Mouse (Mus musculus) CH12.LX (cell line): ENCODE results near the gene Actr1a. TPM values are rescaled to one million over a fixed set of nuclear protein-coding genes. Genes with fewer than 3 reads are reported as not detected.

Source experiments
- DNase-seq: peaks from one replicate; pipeline ENCODE4 v3.0.0-alpha.2; 2013; ENCODE audit errors: extremely low read depth
- H3K27ac ChIP-seq: 2 replicates; pipeline ENCODE4 v1.5.1; 2012; ENCODE audit warnings: low read depth, mild to moderate bottlenecking, control low read depth, moderate library complexity; ENCODE audit not compliant: insufficient read depth
- H3K27me3 ChIP-seq: replicated peaks from 2 replicates; pipeline ENCODE3; 2012; ENCODE audit warnings: inconsistent platforms
- H3K36me3 ChIP-seq, 2 experiments: replicated peaks in 1 of 2; 2 replicates each; pipeline versions ENCODE3 to v1.6.1; 2012; ENCODE audit warnings: inconsistent platforms in 1 of 2, low read length in 1 of 2, mild to moderate bottlenecking in 1 of 2, mixed read lengths in 1 of 2, moderate library complexity in 1 of 2; ENCODE audit not compliant: control insufficient read depth in 1 of 2, insufficient read depth in 1 of 2
- H3K4me1 ChIP-seq, 2 experiments: 2 replicates each; pipeline ENCODE4 v1.6.1; 2012; ENCODE audit warnings: inconsistent platforms in 1 of 2, moderate library complexity in 1 of 2; ENCODE audit not compliant: insufficient read depth in 2 of 2, control insufficient read depth in 1 of 2
- H3K4me2 ChIP-seq: 2 replicates; pipeline ENCODE4 v1.6.1; 2012; ENCODE audit warnings: low read depth, mild to moderate bottlenecking, control low read depth; ENCODE audit not compliant: poor library complexity, insufficient read depth, severe bottlenecking
- H3K4me3 ChIP-seq, 3 experiments: fragments of 150-350 bp in 1 of 3; sonication (generic) in 1 of 3; replicated peaks in 1 of 3; 2 replicates each; pipeline versions ENCODE3 to v1.5.1; 2011 to 2012; ENCODE audit warnings: low read depth in 2 of 3, low read length in 2 of 3, mild to moderate bottlenecking in 2 of 3, moderate library complexity in 2 of 3, control low read depth in 1 of 3, improper control_type of control experiment in 1 of 3, inconsistent platforms in 1 of 3, mixed read lengths in 1 of 3; ENCODE audit not compliant: poor library complexity in 1 of 3
- H3K79me2 ChIP-seq: replicated peaks from 2 replicates; pipeline ENCODE4 v1.6.1; 2012; ENCODE audit warnings: mild to moderate bottlenecking, moderate library complexity; ENCODE audit not compliant: control insufficient read depth, poor library complexity, insufficient read depth, severe bottlenecking; ENCODE audit errors: extremely low read depth
- H3K9ac ChIP-seq: 2 replicates; pipeline ENCODE4 v1.6.1; 2012; ENCODE audit warnings: low read depth, mild to moderate bottlenecking, control low read depth, moderate library complexity; ENCODE audit not compliant: insufficient read depth
- H3K9me3 ChIP-seq: replicated peaks from 2 replicates; pipeline ENCODE3; 2012; ENCODE audit warnings: low read length, inconsistent platforms, mixed read lengths
- BHLHE40 ChIP-seq: IDR thresholded peaks from 2 replicates; pipeline ENCODE4 v1.6.1; 2011; ENCODE audit warnings: mild to moderate bottlenecking, low read depth, low read length, improper control_type of control experiment
- CHD2 ChIP-seq: IDR thresholded peaks from 2 replicates; pipeline ENCODE4 v1.6.1; 2011; ENCODE audit warnings: low read length, improper control_type of control experiment
- E2F4 ChIP-seq: IDR thresholded peaks from 2 replicates; pipeline ENCODE4 v1.6.1; 2011; ENCODE audit warnings: low read depth, low read length, improper control_type of control experiment; ENCODE audit not compliant: insufficient replicate concordance
- EP300 ChIP-seq: IDR thresholded peaks from 2 replicates; pipeline ENCODE4 v1.6.1; 2011; ENCODE audit warnings: low read length, improper control_type of control experiment
- ETS1 ChIP-seq: conservative IDR thresholded peaks from 2 replicates; pipeline ENCODE4 v1.6.1; 2012; ENCODE audit warnings: low read depth, mild to moderate bottlenecking, inconsistent platforms, low read length, improper control_type of control experiment, moderate library complexity
- GABPA ChIP-seq: IDR thresholded peaks from 2 replicates; pipeline ENCODE4 v1.6.1; 2012; ENCODE audit warnings: low read depth, low read length, improper control_type of control experiment, inconsistent platforms; ENCODE audit not compliant: insufficient replicate concordance
- IRF4 ChIP-seq: IDR thresholded peaks from 2 replicates; pipeline ENCODE4 v1.6.1; 2014; ENCODE audit warnings: low read depth, mild to moderate bottlenecking, inconsistent platforms, low read length, improper control_type of control experiment
- MAFK ChIP-seq: IDR thresholded peaks from 2 replicates; pipeline ENCODE4 v1.6.1; 2011; ENCODE audit warnings: low read length, improper control_type of control experiment; ENCODE audit not compliant: insufficient replicate concordance
- MAZ ChIP-seq: IDR thresholded peaks from 2 replicates; pipeline ENCODE4 v1.6.1; 2012; ENCODE audit warnings: low read depth, mild to moderate bottlenecking, inconsistent platforms, low read length, improper control_type of control experiment, moderate library complexity
- MEF2A ChIP-seq: IDR thresholded peaks from 2 replicates; pipeline ENCODE4 v1.6.1; 2014; ENCODE audit warnings: low read depth, mild to moderate bottlenecking, inconsistent platforms, low read length, improper control_type of control experiment, borderline replicate concordance
- MXI1 ChIP-seq: IDR thresholded peaks from 2 replicates; pipeline ENCODE4 v1.6.1; 2011; ENCODE audit warnings: mild to moderate bottlenecking, low read depth, low read length, improper control_type of control experiment
- NELFE ChIP-seq: IDR thresholded peaks from 2 replicates; pipeline ENCODE4 v1.6.1; 2011; ENCODE audit warnings: low read depth, low read length, improper control_type of control experiment
- POLR2AphosphoS2 ChIP-seq: IDR thresholded peaks from 2 replicates; pipeline ENCODE4 v1.6.1; 2011; ENCODE audit warnings: low read depth, low read length, improper control_type of control experiment
- RAD21 ChIP-seq: IDR thresholded peaks from 2 replicates; pipeline ENCODE4 v1.6.1; 2011; ENCODE audit warnings: low read depth, mild to moderate bottlenecking, low read length, improper control_type of control experiment, moderate library complexity
- SMC3 ChIP-seq: IDR thresholded peaks from 2 replicates; pipeline ENCODE4 v1.6.1; 2011; ENCODE audit warnings: low read depth, low read length, improper control_type of control experiment
- UBTF ChIP-seq: IDR thresholded peaks from 2 replicates; pipeline ENCODE4 v1.6.1; 2012; ENCODE audit warnings: low read depth, mild to moderate bottlenecking, inconsistent platforms, low read length, improper control_type of control experiment, moderate library complexity
- USF2 ChIP-seq: conservative IDR thresholded peaks from 2 replicates; pipeline ENCODE4 v1.6.1; 2011; ENCODE audit warnings: low read depth, low read length, improper control_type of control experiment
- ZMIZ1 ChIP-seq: IDR thresholded peaks from 2 replicates; pipeline ENCODE4 v1.6.1; 2012; ENCODE audit warnings: low read depth, mild to moderate bottlenecking, inconsistent platforms, low read length, improper control_type of control experiment
- dilution Hi-C: fragments of 300-500 bp; cut with MboI; formaldehyde crosslinking; loops from 2 replicates; pipeline ENCODE4 v1.14.3; 2020; ENCODE audit warnings: low sequenced_read_pairs; ENCODE audit not compliant: extremely low pct_unique_long_range_greater_than_20kb, extremely low pct_ligation_motif_present
- in situ Hi-C: fragments of 300-500 bp; cut with MboI; formaldehyde crosslinking; loops from 3 replicates; pipeline ENCODE4 v1.14.3; 2019; ENCODE audit warnings: low sequenced_read_pairs, low pct_ligation_motif_present, low pct_unique_long_range_greater_than_20kb, mixed read lengths
- polyA plus RNA-seq: library from polyadenylated mRNA; unstranded; fragments of >175 nt; gene quantifications from 2 replicates; pipeline ENCODE4 v1.2.1, GENCODE M21; 2012; ENCODE audit warnings: low read depth; ENCODE audit not compliant: insufficient read length
- total RNA-seq, 2 experiments: library from RNA; depleted of rRNA; stranded (reverse); fragments of 300-350 nt in 1 of 2; fragments of >200 nt in 1 of 2; gene quantifications; 2 replicates each; pipeline ENCODE4 v1.2.3; 2012 to 2014

The Actr1a gene
- total and polyA plus RNA-seq, 3 experiments = 69.4 to 88.4 (median 75.7) TPM

DNA sequence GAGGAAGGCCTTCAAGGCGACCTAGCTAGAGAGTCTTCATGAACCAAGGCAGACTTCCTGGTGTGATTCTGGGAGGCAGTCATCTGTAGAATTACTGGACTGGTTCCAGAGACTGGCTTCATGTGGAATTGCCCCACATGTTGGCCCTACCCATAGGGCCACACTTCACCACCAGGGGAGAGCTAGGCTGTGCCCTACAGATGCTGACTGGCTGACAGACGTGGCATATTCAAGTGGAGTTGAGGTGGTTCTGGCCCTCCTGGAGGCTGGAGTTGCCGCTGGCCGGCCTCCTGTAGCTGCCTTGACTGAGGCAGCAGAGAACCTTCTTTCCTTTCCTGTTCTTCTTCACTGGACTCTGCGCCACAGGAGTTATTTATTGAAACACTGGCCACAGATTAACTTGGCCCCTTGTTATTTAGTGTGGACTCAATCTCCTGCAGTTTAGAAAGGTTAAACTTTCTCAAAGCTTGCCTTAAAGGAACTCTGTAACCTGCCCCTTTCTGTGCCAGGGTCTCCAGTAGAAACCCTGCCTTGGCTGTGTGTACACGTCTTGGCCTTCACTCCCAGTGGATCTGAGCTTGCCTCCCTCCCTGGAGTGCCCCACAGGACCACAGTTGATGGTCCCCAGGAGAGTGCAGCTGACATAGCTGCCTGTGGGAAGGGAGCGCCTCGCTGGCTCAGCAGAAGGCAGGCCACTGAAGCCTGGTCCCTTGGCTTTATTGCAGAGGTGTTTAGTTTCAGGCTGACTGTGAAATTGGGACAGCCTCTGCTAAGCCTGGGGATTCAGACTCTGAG, 11.2 kb upstream of the Actr1a start:
- no peak overlapping the region for H3K4me2 ChIP-seq
- H3K36me3 ChIP-seq = peaks cover 21 to 84% of the 10 kb centered on the region in 2 experiments
- DNase-seq = no peak
- no peak overlapping the region for H3K9ac ChIP-seq
- no peaks in the 10 kb centered on the region for H3K9me3 ChIP-seq
- H3K4me3 ChIP-seq = no peak overlapping the region
- H3K27ac ChIP-seq = no peak overlapping the region
- in situ Hi-C loops = no loop called here
- H3K4me1 ChIP-seq = peaks cover 0 to 6% of the 10 kb centered on the region in 2 experiments; a peak in 2 of 4 replicates
- TF ChIP-seq UBTF (no peak), USF2 (no peak), RAD21 (no peak), MAZ (no peak), CHD2 (no peak), ETS1 (no peak), NELFE (no peak), IRF4 (no peak), EP300 (no peak), ZMIZ1 (no peak)
- dilution Hi-C loops = no loop called here
- no peaks in the 10 kb centered on the region for H3K27me3 ChIP-seq
- no peaks in the 10 kb centered on the region for H3K79me2 ChIP-seq

DNA sequence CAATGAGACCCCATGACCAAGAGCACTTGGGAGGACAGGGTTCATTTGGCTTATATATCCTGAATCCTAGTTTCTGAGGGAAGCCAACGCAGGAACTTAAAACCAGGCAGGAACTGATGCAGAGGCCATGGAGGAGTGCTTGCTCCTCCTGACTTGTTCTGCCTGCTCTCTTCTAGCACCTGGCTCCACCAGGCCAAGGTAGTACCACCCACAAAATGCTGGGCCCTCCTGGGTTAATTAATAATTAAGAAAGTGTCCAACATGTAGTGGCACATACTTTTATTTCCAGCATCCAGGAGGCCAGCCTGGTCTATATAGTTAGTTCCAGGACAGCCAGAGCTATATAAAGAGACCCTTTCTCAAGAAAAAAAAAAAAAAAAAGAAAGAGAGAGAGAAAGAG, 8.5 kb upstream of the Actr1a start:
- no peak for DNase-seq
- no peak overlapping the region for H3K27ac ChIP-seq
- H3K4me3 ChIP-seq = no peak overlapping the region
- H3K36me3 ChIP-seq = peaks cover 28 to 81% of the 10 kb centered on the region in 2 experiments
- no peak overlapping the region for H3K4me2 ChIP-seq
- no peaks in the 10 kb centered on the region for H3K27me3 ChIP-seq
- H3K4me1 ChIP-seq = peaks cover 0 to 9% of the 10 kb centered on the region in 2 experiments; a peak in 2 of 4 replicates
- H3K9ac ChIP-seq = no peak overlapping the region
- TF ChIP-seq POLR2AphosphoS2 = no peak
- TF ChIP-seq GABPA = no peak
- TF ChIP-seq MAFK = no peak
- TF ChIP-seq MXI1 = no peak
- no peak for TF ChIP-seq SMC3
- no peak for TF ChIP-seq MEF2A
- TF ChIP-seq E2F4 = no peak
- no peak for TF ChIP-seq BHLHE40
- 0 out of 2 replicates have a peak, but pooled peaks cover 3% of the 10 kb centered on the region for H3K79me2 ChIP-seq
- H3K9me3 ChIP-seq = no peaks in the 10 kb centered on the region
- dilution Hi-C loops (no loop called here), in situ Hi-C loops (no loop called here)
